Mouse (Mus musculus) E14TG2a.4 (cell line): ENCODE measurements at regions not wholly inside any gene's neighbourhood (a gene's known extent, or its start where the extent isn't known, plus 50 kb on each side); places are given as distances from the start of the nearest gene placed in this dataset.

Experiments used
- CTCF ChIP-seq: conservative IDR thresholded peaks from 2 replicates; pipeline ENCODE4 v1.5.1; 2014; ENCODE audit warnings: low read length
- NANOG ChIP-seq: IDR thresholded peaks from 2 replicates; pipeline ENCODE4 v1.6.1; 2014; ENCODE audit warnings: borderline replicate concordance, low read length, mixed read lengths

- no peak for TF ChIP-seq CTCF
- TF ChIP-seq NANOG = no peak
Observed at GRCm38 (mm10) chr3:51122541-51122935, 101.7 kb upstream of the Noct start.
